Mouse (Mus musculus) granulocyte monocyte progenitor cell, adult 5-6 weeks (primary cell): ENCODE data around the gene Relt. TPM values are rescaled to one million over a fixed set of nuclear protein-coding genes. Genes with fewer than 3 reads are reported as not detected.
A peak's percentile ranks its signal among the peaks of the same experiment; 100 is the strongest.

Experiments
- ATAC-seq: replicated peaks from 2 replicates; pipeline ENCODE4 v1.8.0; 2016; ENCODE audit warnings: mild to moderate bottlenecking, moderate TSS enrichment, inconsistent platforms; ENCODE audit not compliant: poor library complexity, severe bottlenecking
- total RNA-seq, 2 experiments: library from RNA; stranded (forward) in 1 of 2; stranded (reverse) in 1 of 2; fragments of 200-712, 200-1000 nt in 1 of 2; fragments of >200 nt in 1 of 2; fragmentation: Nextera tagmentation in 1 of 2; gene quantifications; 2 replicates each; pipeline ENCODE4 v1.2.3; 2014 to 2017

Gene Relt
- total RNA-seq (2014; fragmentation: Nextera tagmentation) = 12.5 and 13.4 TPM in 2 replicates
- total RNA-seq (2017) = 9.8 and 12.1 TPM in 2 replicates

DNA sequence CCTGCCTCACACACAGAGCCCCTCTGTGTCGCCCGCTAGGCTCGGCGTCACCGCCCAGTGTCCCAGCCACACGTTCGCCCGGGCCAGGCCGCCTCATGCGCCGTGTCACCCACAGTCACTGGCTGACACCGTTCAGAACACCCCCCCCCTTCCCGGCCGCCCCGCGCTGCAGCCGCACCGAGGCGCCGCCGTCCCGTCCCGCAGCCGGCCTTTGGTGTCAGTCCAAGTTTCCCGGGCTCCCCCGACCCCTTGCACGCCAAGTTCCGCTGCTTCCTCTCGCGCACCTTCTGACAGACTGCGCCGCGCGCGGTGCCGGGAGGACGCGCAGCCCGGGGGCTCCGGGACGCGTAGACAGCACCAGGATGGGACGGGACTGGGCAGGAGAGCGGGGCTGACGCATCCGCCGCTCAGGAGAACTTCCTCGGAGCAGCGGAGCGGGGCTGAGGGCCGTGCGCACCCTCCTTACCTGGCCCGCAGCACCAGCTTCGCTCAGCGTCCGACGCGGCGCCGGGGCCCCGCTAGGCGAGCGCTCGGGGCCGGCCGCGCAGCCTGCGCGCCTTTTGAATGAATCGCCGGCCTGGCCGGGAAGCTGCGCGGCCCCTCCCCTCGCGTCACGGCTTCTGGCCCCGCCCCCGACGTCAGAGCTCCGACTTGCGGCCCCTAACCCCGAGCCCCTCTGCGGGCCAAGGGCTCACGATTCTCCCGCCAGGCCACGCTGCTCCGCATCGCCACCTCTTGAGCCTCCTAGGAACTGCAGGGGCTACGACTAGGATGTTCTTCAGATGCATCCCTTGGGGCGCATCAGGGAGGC lies at the start of gene Relt:
TSS of gene Relt (minus strand) at position 619 of the 811 bp plus-strand sequence.
- ATAC-seq = peak; percentile 88

DNA sequence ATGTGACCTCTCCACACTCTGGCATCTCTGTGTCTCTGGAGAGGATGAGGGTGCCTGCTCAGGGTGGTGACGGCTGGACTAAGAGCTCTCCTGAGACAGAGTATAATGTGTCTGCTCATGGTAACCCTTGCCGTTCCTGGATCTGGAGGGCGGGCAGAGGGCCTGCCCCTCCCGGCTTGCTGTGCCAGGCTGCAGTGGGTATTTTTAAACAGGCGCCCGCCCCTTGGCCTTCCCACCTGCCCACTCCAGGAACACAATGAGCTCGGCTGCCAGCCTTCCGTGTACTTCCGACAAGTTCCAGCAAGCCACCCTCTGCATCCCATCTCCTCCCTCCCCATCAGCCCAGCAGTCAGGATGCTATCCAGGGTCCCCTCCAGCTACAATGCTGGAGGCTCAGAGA lies 48.5 kb upstream of the Relt start:
- no peak for ATAC-seq

DNA sequence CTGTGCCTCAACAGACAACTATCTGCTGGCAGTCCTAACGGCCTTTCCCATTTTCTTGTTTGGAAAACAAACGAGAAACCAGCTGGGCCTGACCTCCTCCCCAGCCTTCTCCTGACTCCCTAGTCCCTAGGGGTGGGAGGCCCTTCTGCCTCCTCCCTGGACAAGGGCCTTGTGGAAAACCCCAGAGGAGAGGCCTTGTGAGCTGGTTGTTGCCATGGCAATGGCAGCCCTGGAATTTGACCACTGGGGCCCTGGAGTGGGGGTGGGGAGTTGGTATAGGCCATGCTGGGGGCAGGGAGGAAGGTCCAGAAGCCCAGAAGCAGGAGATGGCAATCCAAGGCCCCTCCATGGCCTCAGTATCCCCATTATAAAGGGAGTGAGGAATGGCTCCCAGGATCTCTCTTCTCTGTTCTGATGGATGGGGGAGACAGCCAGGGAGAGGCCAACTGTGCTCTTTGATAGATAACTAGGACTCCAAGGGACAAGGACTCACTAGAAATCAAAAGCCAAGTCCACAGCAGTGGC lies 48.1 kb upstream of the Relt start:
- ATAC-seq = no peak

DNA sequence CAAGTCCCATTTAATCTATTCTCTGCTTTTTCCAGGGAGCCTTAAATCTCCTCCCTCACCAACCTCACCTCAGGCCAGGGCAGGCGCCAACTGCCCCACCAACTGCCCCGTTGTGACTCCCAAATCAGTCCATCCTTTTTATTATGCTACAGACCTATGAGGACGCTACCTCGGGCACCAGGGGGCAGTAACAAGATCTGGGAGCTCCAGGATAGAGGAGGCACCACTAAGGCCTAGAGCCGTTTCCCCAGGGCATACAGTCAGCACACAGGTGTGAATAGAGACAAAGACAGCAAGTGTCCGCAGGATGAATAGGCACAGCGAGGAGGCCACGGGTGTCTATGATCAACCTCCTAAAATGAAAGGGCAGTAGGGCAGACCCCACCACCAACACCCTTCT lies 45.3 kb upstream of the Relt start:
- no peak for ATAC-seq

DNA sequence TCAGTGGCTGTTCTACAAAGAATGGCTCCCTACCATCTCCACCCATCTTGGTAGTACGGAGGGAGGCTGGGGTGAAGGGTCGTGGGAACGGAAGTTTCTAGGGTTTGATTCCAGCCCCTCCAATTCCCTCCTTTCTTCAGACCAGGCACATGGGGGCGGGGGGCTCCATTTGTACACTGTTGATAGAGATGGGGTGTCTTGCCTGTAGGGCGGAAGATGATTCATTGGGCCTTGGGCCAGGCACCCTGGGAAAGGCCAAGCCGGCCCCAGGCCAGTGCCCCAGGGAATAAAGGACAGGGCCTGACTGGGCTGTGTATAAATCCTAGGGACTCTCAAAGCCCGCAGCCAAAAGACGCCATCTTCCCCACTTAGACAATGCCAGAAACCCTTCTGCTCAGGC lies 44.8 kb upstream of the Relt start:
- no peak for ATAC-seq

DNA sequence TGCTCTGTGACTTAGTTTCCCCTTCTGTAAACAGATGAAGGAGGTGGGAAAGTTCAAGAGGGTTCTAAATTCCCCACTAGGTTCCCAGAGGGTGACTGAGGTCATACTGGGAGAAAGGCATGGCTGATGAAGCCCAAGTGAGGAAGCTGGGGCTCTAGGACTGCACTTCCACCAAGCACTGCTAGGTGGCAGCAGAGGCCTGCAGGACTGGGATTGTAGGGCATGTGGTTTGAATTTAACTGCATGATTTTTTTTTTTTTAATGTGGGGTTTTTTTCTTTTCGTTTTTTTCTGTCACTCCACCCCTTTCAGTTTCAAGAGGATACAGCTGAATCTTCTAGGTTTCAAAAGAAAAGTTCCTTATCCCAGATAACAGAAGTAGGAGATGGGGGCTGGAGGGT lies 44.0 kb upstream of the Relt start:
- peak; percentile 87 for ATAC-seq

DNA sequence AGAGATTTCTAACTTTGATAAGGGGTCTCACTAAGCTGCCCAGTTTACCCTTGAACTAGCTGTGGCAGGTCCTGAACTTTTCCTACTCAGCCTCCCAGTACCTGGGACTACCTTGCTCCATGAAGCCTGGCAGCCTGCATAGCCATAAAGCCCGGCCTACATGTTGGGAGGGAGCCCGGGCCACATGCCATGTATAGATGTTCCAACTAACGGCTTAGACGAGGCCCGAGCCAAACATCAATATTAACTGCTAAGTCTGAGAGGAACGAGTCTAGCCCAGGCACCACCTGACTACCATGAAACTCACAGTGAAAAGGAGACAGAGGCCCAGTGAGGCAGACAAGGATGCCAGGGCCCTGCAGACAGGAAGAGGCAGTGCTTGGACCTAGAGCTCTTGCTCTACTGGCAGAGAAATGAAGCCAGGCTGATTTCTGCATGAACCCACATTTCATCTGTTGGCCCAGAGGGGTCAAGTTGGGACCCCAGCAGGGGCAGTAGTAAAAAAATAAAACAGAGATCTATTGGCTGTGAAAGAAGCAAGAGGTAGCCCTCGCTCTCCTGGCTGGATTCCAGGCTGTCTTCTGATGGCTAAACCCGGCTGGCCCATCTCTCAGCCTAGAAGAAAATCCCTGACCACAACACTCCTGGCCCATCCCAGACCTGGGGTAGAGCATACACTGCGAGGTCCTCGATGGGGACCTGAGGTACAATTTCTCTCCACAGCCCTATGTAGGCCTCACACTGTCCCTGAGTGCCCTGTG lies 43.0 kb upstream of the Relt start:
- ATAC-seq = no peak

DNA sequence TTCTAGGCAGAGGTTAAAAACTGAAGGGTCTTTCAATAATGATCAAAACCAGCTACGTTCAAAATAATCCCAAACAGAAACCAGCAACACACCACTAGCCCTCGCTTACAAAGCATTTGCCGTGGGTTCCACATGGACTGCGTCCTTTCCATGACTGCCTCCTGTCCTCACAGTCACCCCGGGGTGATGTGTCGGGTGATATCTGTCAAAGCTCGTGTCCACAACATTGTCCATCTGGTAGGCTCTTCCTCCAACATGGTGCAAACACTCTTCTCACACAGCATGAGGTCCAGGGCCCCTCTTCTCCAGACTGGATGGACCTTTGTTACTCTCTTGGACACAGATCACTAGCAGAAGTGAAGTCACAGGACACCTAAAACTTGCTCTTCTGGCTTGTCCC lies 41.8 kb upstream of the Relt start:
- no peak for ATAC-seq

DNA sequence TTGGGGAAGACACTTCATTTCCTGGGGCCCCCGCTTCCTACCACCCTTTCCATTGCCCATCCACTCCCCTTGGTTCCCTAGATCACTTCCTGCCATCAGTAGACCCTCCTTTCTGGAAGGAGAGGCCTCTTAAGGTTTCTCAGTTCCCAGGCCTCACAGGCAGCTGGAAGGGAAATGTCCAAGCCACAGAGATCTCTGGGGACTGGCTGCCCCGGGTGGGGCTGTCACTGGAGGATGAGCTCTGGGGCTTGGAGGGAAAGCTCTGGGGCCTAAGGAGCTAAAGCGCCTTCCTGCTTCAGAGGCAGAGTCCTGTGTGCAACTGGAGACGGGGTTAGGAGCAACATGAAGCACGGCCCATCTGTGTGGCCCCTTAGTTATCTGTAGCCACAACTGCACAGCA lies 41.4 kb upstream of the Relt start:
- ATAC-seq = no peak

DNA sequence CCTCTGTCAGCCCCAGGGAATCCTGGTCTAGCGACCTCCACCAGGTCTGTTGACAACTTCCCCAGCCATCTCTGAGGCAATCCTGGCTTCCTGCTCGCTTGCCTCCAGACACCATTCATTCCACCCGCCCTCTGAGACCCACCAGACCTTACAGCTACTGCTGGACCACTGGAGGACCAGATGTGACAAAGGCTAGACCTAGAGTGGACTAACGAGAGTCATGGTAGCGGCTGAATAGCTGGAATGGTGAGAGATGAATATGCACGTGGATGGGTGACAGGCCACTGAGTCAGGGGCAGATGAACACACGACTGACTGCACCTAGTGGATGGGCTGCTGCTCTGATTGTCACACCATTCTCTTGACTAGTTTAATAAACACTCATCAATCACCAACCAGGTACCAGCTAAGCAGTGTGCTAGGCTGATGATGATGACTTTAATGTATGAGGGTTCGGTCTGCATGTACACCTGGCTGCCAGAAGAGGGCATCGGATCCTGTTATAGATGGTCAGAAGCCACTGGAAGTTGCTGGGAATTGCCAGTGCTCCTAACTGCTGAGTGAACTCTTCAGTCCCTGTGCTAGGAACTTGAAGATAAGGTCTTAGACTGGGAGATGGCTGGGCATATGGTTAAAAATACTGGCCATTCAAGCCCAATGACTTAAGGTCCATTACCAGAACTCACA lies 39.3 kb upstream of the Relt start:
- no peak; the same call in 1 of the 2 replicates for ATAC-seq

DNA sequence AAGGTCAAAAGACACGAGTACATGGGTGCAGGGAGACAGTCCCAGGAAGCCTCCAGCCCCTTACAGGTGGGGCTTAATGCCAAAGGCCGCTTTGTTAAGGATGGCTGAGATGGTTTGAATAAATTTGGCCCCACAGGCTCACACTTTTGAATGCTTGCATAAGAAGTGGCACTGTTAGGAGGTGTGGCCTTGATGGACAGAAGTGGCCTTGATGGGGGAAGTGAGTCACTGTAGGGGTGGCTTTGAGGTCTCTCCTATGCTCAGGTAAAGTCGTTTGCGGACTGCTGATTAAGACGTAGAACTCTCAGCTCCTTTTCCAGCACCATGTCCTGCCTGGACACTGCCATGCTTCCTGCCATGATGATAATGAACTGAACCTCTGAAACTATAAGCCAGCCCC lies 34.6 kb upstream of the Relt start:
- ATAC-seq = no peak

DNA sequence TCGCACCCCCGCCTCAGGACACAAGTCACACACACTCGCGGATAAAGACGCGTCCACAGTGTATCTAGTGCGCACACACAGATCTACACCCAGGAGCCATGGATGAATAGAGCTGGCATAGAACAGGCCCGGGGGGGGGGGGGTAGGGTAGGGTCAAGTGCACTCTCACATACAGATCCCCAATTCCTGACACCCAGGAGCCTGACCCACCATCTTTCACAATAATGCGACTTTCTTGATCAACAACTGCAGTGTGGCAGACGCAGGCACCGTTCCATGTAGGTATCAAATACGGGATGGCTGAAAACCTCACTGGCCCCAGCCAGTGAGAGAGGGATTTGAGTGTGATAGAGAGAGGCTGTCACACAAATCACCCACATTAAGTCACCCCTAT lies 31.6 kb upstream of the Relt start:
- peak; percentile 60 for ATAC-seq

DNA sequence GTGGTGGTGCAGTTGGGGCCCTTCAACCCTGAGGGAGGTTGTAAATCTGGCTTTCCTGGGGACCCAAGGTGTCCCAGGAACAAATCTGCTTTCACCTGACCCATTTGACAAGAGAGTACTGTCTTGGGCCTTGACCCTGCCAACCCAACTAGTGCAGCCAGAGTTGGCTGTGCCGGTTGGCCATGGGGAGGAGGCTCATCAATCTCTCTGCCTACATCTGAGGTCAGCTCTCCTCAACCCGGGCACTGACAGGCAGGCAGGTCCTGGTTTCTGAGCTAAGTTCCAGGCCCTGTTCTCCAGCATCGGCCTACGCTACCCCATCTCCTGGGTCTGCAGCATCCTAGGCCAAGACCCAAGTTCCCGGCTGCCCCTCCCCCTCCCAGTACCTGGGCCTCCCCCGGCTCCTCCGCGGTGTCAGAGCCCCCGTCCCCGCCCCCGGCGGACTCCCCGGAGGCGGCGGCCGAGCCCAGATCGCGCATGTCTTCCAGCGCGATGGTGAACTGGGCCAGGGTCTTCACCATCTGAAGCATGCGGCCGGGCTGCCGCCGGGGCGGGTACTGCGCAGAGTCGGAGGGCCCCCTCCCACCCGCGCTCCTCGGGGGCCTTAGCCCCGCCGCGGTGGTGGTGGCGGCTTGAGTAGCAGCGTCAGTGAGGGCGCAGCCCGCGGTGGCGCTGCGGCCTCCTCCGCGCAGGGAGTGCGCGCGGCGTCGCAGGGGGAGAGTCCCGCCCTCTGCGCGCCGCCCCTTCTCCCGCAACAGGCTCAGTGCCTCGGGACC lies 31.0 kb upstream of the Relt start:
- ATAC-seq = peak; percentile 76

DNA sequence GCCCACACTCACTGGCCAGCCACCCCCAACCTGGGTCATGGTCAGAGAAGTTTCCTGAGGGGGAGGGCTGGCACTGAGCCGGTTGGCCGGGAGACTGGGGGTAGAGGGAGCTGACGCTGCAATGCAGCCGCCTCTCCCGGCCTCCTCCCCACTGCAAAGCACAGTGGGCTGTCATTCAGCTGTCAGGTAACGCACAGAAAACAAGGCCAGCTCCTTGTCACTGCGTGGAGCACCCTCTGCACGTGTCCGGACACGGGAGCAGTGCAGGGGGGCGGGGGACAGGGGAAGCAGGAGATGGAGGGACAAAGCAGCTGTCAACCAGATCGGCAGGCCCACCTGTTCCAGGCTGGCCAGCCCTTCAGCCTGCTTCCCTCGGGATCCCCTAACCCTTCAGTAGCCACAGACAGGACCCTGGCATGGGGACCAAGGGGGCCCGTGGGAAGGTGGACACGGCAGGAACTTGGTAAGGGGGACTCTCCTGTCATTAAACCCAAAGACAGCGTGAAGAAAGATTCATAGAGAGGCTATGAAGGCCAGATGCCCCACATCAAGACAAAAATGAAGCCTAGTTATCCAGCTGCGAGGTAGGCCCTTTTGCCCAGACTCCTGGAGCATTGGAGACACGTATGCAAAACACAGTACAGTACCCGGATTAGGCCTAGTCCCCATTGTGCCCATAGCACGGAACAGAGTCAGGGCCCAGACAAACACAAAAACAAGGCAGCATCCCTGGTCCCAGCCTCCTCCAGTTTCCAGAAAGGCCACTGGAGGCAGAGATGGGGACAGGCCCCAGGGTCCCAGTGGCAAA lies 30.2 kb upstream of the Relt start:
- ATAC-seq = no peak

DNA sequence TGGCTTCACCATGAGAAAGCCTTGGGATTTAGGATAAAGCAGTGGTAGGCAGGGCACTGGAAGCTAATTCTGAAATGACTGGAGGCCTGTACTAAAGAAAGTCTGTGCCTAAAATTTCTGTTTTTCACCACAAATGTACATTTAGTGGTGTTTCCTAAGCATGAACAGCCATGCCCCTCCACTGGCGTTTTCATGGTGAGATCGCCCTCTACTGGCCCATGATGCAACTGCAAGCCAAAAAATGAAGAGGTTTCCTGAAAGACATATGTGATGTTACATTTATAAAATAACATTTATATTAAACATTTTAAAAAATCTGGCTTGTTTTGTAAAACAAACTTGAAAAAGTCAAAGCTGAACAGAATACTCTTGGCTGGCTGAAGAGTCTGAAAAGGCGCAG lies 23.3 kb upstream of the Relt start:
- peak; percentile 53 for ATAC-seq

DNA sequence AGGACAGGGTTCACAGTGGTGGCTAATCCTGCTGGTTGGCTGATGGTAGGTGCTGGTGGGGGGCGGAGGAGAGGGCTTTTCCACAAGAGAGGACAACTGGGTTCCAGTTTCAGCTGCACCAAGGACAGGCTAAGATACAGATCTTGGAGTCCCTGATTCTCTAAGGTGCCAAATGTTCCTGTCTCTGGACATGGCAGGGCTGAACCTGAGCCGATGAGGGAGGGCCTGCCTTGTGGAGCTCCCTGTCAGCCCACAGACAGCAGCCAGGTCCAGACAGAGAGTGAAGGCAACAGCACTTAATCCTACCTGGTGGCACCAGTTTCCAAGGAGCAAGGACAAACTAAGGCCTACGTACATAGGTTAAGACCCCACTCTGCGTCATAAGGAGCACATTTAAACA lies 21.2 kb upstream of the Relt start:
- no peak for ATAC-seq

DNA sequence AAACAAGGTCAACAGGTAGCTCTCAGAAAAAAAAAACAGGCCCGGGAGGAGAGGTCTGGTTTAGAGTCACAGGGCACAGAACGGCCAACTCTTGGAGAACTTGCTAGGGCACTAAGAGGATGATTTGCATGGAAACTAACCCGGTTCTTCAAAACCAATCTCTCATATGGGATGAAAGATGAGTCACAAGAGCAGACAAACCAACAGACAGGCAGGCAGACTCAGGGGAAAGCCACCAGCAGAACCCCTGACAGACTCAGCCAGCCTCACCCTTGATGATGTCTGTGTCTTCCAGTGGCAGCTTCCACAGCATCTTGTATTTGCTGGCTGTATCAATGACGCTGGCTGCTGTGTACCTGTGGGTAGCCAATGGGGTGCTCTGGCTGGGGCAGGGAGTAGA lies 18.7 kb upstream of the Relt start:
- ATAC-seq = no peak

DNA sequence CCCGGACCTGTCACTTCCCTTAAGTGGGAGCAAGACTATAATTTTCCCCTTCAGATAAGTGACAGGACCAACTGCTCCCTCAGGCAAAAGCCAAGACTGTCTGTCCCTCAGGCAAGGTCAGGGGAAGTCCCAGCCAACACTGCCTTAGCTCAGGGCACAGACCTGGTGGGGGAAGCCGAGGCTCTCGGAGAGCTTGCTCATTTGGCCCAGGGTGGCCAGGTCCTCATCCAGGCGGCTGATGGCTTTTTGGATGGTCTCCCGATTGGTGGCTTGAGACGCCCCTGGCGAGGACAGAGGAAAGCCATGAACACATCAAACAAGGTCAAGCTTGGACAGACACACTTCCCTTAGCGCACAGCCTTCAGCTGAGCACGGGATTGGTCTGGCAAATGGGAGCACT lies 18.3 kb upstream of the Relt start:
- no peak for ATAC-seq

DNA sequence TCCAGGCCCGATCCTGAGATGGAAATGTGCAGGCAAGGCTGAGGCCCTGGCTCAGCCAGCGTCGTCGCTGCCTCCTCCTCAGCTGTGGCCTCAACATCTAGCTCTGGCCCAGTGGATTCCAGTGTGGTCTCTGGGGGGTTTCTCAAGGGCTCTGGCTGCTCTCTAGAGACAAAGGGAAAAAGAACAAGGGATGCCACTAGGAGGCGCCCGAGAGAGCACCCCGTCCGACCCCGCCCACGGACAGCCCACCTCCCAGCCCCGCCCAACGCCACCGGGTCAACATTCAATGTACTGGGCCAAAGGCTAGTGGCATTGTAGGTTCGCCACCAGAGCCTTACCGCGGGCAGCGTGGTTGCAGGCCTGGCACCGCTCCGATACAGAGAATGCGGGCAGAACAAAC lies 16.3 kb upstream of the Relt start:
- ATAC-seq = peak; percentile 89
